Mouse (Mus musculus): ENCODE data around the gene Sorcs3. TPM values are rescaled to one million over a fixed set of nuclear protein-coding genes. Genes with fewer than 3 reads are reported as not detected.

Gene Sorcs3
- polyA plus RNA-seq, 1 experiment from 2014 or later: 0.76 TPM

DNA sequence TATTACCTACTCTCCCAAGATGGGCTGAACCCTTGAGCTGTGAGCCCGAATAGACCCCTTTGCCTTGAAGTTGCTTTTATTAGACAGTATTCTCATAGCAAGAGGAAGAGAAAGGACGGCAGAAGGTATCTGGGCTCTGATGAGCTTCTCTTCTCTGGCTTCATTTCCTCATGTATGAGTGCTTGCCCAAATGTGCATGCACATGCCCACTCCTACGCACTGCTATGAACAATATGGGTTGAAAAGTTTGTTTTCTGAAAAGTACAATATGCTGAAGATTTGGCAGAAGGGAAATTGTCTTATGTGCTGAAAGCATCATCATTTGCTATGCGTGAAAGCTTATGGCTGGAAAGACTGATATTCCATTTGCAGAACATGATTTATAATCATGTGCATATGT is 223.4 kb downstream of the Sorcs3 start:
- Histone ChIP-seq H3K27ac (replicated peaks) (no peak overlapping the region), H3K4me1 (peaks cover 19% of the 10 kb centered on the region), H3K9me3 (no peaks in the 10 kb centered on the region), H3K4me3 (no peak overlapping the region), H3K27me3 (replicated peaks; ENCODE audit: low read depth, poor library complexity, severe bottlenecking) (no peaks in the 10 kb centered on the region), H3K36me3 (replicated peaks) (no peaks in the 10 kb centered on the region)
- 89% methylated on average over 4 of the region's 4 CpGs for WGBS
- no peak for DNase-seq (ENCODE audit: low spot score)

- H3K27me3 ChIP-seq (replicated peaks; ENCODE audit: low read depth, poor library complexity, severe bottlenecking): no peaks in the 10 kb centered on the region
- no peaks in the 10 kb centered on the region for H3K36me3 ChIP-seq (replicated peaks)
- H3K27ac ChIP-seq (replicated peaks): peak overlapping the region; percentile 54; the same call in 1 of the 2 replicates
- peak; percentile 29 for DNase-seq (ENCODE audit: low spot score)
- WGBS: 25% methylated on average over 2 of the region's 2 CpGs
- H3K4me1 ChIP-seq: peaks cover 19% of the 10 kb centered on the region
- no peak overlapping the region for H3K4me3 ChIP-seq
- H3K9me3 ChIP-seq: no peaks in the 10 kb centered on the region
Measured at GRCm38 (mm10) chr19:48429755-48430154, 223.9 kb downstream of the Sorcs3 start.

DNA sequence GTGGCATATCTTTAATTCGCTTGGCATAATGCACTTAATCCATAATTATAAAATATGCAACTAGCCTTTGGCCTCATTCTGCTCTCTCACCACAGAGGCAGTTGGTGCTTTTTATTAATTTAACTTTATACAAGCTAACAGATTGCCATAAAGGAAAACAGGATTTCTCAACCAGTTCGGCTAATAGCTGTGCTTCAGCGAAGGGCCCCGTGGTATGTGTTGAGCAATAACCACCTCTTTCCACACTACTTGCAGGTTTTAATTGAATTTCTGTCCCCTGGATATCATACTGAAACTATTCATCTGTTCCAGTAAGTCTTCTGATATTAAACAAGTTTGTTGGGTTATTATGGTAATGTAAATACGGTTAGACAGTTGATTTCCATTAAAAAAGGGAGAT is 224.5 kb downstream of the Sorcs3 start:
- no peak overlapping the region for H3K27ac ChIP-seq (replicated peaks)
- H3K4me1 ChIP-seq: peaks cover 19% of the 10 kb centered on the region
- H3K4me3 ChIP-seq: no peak overlapping the region
- H3K9me3 ChIP-seq: no peaks in the 10 kb centered on the region
- no peaks in the 10 kb centered on the region for H3K27me3 ChIP-seq (replicated peaks; ENCODE audit: low read depth, poor library complexity, severe bottlenecking)
- DNase-seq (ENCODE audit: low spot score): no peak
- 93% methylated on average over 5 of the region's 5 CpGs for WGBS
- no peaks in the 10 kb centered on the region for H3K36me3 ChIP-seq (replicated peaks)

DNA sequence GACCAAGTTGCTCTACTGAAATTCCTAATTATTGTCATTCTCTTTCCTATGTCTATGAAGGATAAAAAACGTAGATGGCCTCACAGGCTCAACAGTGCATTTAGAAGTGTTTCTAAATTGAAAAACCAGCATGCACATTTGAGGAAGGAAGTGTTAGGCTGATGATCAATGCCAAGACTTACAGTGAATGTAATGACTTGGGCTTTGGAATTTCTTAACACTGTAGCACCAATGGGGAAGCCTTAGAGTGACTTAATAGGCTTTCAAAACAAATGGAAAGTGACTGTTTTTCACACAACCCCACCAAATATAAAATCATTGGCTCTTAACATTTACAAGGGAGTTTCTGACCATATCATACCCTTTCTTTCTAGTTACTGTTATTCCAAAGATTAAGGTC is 232.6 kb downstream of the Sorcs3 start:
- DNase-seq (ENCODE audit: low spot score): no peak
- Histone ChIP-seq H3K27me3 (replicated peaks; ENCODE audit: low read depth, poor library complexity, severe bottlenecking) (no peaks in the 10 kb centered on the region), H3K4me1 (no peaks in the 10 kb centered on the region), H3K36me3 (replicated peaks) (no peaks in the 10 kb centered on the region), H3K9me3 (no peaks in the 10 kb centered on the region), H3K4me3 (no peak overlapping the region), H3K27ac (replicated peaks) (no peak overlapping the region)
- 88% methylated on average over 1 of the region's 1 CpGs for WGBS

- H3K9me3 ChIP-seq: no peaks in the 10 kb centered on the region
- H3K4me1 ChIP-seq: no peaks in the 10 kb centered on the region
- DNase-seq (ENCODE audit: low spot score): no peak
- no peaks in the 10 kb centered on the region for H3K36me3 ChIP-seq (replicated peaks)
- no peak overlapping the region for H3K27ac ChIP-seq (replicated peaks)
- no peaks in the 10 kb centered on the region for H3K27me3 ChIP-seq (replicated peaks; ENCODE audit: low read depth, poor library complexity, severe bottlenecking)
- 95% methylated on average over 5 of the region's 5 CpGs for WGBS
- no peak overlapping the region for H3K4me3 ChIP-seq
Measured at GRCm38 (mm10) chr19:48461141-48461540, 255.3 kb downstream of the Sorcs3 start.

DNA sequence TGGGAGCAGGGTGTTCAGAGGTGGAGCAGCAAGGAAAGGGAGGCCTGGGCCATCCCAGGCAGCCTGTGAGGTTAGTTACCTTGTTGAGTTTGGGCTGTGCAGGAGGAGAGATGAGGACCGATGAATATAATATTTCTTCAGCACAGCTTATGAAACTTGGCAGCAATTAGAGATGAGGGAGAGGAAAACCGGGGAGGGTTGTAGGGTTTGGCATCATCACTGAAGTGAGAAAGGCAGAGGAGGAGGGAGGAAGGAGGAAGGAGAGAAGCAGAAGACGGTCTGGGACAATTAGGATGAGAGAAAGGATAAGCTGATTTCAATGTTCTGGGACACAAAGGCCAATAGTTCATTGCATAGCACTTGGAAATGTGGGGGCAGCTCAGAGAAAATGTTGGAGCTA is 256.6 kb downstream of the Sorcs3 start:
- DNase-seq (ENCODE audit: low spot score): no peak
- H3K27ac ChIP-seq (replicated peaks): no peak overlapping the region
- H3K4me3 ChIP-seq: no peak overlapping the region
- H3K4me1 ChIP-seq: no peaks in the 10 kb centered on the region
- H3K36me3 ChIP-seq (replicated peaks): no peaks in the 10 kb centered on the region
- H3K27me3 ChIP-seq (replicated peaks; ENCODE audit: low read depth, poor library complexity, severe bottlenecking): no peaks in the 10 kb centered on the region
- H3K9me3 ChIP-seq: no peaks in the 10 kb centered on the region
- 89% methylated on average over 3 of the region's 3 CpGs for WGBS

DNA sequence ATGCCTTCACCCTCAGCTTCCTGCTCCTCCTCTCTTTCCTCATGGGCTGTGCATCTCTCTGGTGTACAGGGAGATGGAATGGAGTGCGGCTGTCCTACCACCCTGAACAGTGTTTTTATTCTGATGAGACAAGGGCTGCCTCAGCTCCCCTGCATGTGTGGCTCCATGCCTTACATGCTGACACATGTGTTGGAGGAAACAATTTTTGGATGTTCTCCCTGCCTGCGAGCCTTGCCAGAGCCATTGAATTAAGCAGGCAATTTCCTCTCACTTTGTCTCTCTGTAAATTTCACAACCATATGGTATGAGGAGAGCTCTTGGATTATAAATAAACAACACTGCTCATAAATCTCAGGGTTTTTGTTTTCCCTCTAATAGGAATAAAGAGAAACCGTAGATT is 257.7 kb downstream of the Sorcs3 start:
- no peak for DNase-seq (ENCODE audit: low spot score)
- H3K4me1 ChIP-seq: no peaks in the 10 kb centered on the region
- no peak overlapping the region for H3K4me3 ChIP-seq
- WGBS: 88% methylated on average over 3 of the region's 3 CpGs
- H3K36me3 ChIP-seq (replicated peaks): no peaks in the 10 kb centered on the region
- H3K9me3 ChIP-seq: no peaks in the 10 kb centered on the region
- no peaks in the 10 kb centered on the region for H3K27me3 ChIP-seq (replicated peaks; ENCODE audit: low read depth, poor library complexity, severe bottlenecking)
- H3K27ac ChIP-seq (replicated peaks): no peak overlapping the region

- no peaks in the 10 kb centered on the region for H3K27me3 ChIP-seq (replicated peaks; ENCODE audit: low read depth, poor library complexity, severe bottlenecking)
- peaks cover 8% of the 10 kb centered on the region; the same call in 1 of the 2 replicates for H3K4me1 ChIP-seq
- no peaks in the 10 kb centered on the region for H3K36me3 ChIP-seq (replicated peaks)
- H3K27ac ChIP-seq (replicated peaks): no peak overlapping the region
- no peak for DNase-seq (ENCODE audit: low spot score)
- H3K4me3 ChIP-seq: no peak overlapping the region
- WGBS: 67% methylated on average over 4 of the region's 4 CpGs
- H3K9me3 ChIP-seq: no peaks in the 10 kb centered on the region
Measured at GRCm38 (mm10) chr19:48467471-48467870, 261.6 kb downstream of the Sorcs3 start.

DNA sequence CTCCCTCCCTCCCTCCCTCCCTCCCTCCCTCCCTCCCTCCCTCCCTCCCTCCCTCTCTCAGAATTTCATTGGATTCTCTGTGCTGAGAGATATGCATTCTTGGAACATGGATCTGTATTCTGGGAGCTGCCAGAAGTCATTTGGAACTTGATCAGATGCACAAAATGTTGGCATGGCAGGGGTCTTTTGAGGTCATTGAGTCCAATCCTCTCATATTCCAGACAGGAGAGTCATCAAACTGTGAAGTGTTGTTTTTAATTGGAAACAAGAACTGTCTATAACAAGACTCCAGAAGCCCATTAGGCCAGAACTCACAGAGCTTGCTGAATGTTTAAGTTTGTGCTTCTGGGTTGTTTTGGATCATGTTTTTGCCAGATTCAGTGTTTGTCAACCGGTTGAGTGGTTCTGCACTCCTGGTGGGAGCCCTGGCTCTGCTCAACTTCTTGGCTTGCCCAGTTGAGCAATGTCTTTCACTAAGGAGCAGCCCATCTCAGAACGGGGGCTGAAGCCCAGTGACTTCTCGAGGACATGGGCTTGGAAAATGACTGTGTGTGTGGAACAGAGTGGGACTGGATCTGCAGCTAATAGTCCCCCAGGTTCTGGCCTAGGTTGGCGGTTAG is 264.1 kb downstream of the Sorcs3 start:
- H3K4me3 ChIP-seq: no peak overlapping the region
- no peaks in the 10 kb centered on the region for H3K27me3 ChIP-seq (replicated peaks; ENCODE audit: low read depth, poor library complexity, severe bottlenecking)
- H3K36me3 ChIP-seq (replicated peaks): no peaks in the 10 kb centered on the region
- no peak for DNase-seq (ENCODE audit: low spot score)
- H3K9me3 ChIP-seq: no peaks in the 10 kb centered on the region
- no peak overlapping the region for H3K27ac ChIP-seq (replicated peaks)
- H3K4me1 ChIP-seq: peaks cover 19% of the 10 kb centered on the region
- WGBS: 86% methylated on average over 4 of the region's 4 CpGs

DNA sequence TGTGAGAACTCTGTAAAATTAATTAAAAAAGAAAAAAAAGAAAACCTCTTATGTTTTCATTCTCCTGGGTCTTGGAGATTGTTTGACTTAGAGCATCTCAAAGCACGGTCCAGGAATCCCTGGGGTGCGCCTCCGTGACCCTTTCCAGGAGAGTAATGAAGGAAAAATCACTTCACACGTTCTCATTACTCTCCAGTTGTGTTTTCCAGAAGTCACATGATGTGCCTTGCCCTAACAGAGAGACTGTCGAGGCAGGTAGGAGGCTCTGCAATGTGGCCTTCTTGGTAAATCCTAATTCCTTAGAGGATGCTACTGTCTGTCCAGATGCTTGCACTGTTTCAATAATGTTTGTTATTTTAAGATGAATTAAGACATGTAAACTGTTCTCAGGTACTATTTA is 266.1 kb downstream of the Sorcs3 start:
- Histone ChIP-seq H3K36me3 (replicated peaks) (no peaks in the 10 kb centered on the region), H3K9me3 (no peaks in the 10 kb centered on the region), H3K27ac (replicated peaks) (no peak overlapping the region), H3K4me3 (no peak overlapping the region), H3K27me3 (replicated peaks; ENCODE audit: low read depth, poor library complexity, severe bottlenecking) (no peaks in the 10 kb centered on the region), H3K4me1 (peaks cover 24% of the 10 kb centered on the region)
- WGBS: 40% methylated on average over 5 of the region's 5 CpGs
- DNase-seq (ENCODE audit: low spot score): no peak

DNA sequence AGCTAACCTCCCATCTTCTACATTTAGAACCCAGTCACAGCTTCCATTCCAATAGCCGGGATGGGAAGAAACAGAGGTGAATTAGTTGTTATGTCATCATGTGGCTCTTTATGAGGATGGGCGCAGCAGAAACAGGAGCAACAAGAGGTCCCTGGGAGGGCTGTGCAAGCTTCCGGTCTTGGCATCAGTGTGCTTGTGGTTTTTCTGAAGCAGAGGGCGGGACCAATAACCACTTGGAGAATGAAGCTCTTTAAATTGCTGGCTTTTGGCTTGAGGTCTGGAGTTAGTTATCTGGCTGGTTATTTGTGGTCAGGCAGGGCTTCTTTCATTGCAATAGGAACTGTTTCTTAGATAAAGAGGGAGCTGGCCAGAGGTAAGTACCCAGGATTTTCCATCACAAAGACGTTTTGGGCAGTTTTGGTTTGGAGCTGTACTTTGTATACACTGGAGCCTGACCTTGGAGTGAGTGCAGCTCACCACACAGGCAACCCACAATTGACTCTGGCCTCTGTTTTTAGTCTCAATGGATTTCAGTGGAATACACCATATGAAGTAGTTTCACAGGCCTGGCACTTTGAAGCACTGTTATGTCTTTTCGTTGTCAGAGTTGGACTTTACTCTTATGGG is 270.1 kb downstream of the Sorcs3 start:
- WGBS: 69% methylated on average over 6 of the region's 6 CpGs

DNA sequence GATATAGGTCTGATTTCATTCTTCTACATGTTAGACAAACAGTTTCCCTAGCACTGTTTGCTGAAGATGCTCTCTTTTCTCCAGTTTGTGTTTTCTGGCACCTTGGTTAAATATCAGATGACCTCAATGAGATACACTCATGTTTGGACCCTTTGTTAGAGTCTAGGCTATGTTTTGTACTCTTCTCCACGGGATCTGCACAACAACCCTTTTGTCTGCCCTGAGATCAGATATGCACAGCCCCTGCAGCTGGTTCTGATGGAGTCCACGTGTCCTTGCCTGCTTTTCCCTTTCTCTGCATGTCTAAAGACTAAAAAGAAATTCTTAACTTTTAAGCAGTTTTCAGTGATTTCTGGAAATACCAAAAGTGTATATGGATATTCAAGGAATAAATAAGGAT is 273.0 kb downstream of the Sorcs3 start:
- Histone ChIP-seq H3K4me3 (no peak overlapping the region), H3K36me3 (replicated peaks) (no peaks in the 10 kb centered on the region), H3K27me3 (replicated peaks; ENCODE audit: low read depth, poor library complexity, severe bottlenecking) (no peaks in the 10 kb centered on the region), H3K27ac (replicated peaks) (no peak overlapping the region), H3K4me1 (peaks cover 10% of the 10 kb centered on the region; the same call in 1 of the 2 replicates), H3K9me3 (no peaks in the 10 kb centered on the region)
- 26% methylated on average over 2 of the region's 2 CpGs for WGBS
- DNase-seq (ENCODE audit: low spot score): no peak

More for the DNA sequence above, 270.1 kb downstream of the Sorcs3 start:
- H3K9me3 ChIP-seq: no peaks in the 10 kb centered on the region
- no peaks in the 10 kb centered on the region for H3K36me3 ChIP-seq (replicated peaks)
- peaks cover 24% of the 10 kb centered on the region for H3K4me1 ChIP-seq
- no peak overlapping the region for H3K27ac ChIP-seq (replicated peaks)
- H3K27me3 ChIP-seq (replicated peaks; ENCODE audit: low read depth, poor library complexity, severe bottlenecking): no peaks in the 10 kb centered on the region
- no peak for DNase-seq (ENCODE audit: low spot score)
- H3K4me3 ChIP-seq: no peak overlapping the region

- Histone ChIP-seq H3K4me3 (no peak overlapping the region), H3K27ac (replicated peaks) (no peak overlapping the region), H3K4me1 (no peaks in the 10 kb centered on the region), H3K36me3 (replicated peaks) (no peaks in the 10 kb centered on the region), H3K9me3 (no peaks in the 10 kb centered on the region), H3K27me3 (replicated peaks; ENCODE audit: low read depth, poor library complexity, severe bottlenecking) (no peaks in the 10 kb centered on the region)
- 88% methylated on average over 3 of the region's 3 CpGs for WGBS
- no peak for DNase-seq (ENCODE audit: low spot score)
Measured at GRCm38 (mm10) chr19:48482946-48483345, 277.1 kb downstream of the Sorcs3 start.
